Mouse (Mus musculus): ENCODE results near the gene Aoc2. TPM values are rescaled to one million over a fixed set of nuclear protein-coding genes. Genes with fewer than 3 reads are reported as not detected.

Gene Aoc2
- total and polyA plus RNA-seq, 3 experiments = 3.6 to 10.7 (median 5.5) TPM

DNA sequence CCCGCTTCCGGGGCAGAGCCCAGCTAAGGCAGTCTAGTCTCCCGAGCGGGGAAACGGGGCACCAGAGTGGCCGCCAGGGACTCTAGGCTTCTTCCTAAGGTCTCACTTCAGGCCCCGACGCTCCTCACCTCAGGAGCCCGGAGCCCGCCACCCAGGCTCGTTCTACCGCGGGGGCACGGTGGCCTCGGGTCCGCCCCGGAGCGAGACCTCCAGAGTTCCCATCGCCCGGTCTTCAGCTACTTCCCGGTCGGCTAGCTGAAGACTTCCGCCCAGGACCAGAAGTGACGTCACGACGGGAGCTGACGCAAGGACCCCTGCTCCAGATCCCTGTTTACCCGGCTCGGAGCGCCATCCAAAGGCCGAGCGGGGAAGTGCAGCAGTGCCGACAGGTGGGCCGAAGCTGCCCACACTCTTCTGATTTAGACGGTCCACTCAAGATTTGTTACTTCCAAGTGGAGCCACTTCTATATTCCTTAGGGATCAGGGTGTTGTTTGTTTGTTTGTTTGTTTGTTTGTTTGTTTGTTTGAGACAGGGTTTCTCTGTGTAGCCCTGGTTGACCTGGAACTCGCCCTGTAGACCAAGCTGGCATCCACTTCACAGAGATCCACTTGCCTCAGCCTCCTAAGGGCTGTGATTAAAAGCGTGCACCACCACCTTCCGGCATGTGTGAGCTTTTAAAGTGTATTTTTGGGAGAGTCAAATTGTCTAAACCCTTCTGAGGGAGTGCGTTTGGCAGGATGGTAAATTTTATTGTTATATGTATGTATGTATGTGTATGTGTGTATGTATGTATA is 22.7 kb upstream of the Aoc2 start, which contains the start of gene Becn1 (continued):
- TF ChIP-seq CTCF (conservative IDR thresholded peaks at IDR 0.05 in 1 of 2, IDR thresholded peaks at IDR 0.05 in 1 of 2; ENCODE audit: low read depth in 2 of 2, low read length in 2 of 2) = peak; percentile 92 to 95
- TF ChIP-seq NELFE (IDR thresholded peaks at IDR 0.05; ENCODE audit: low read depth, low read length) = peak; percentile 93
- TF ChIP-seq NRF1 (IDR thresholded peaks at IDR 0.05; ENCODE audit: low read depth, low read length) = 0 out of 2 replicates have a peak, but pooled peaks have one; percentile 32
- no peak for TF ChIP-seq MAFK (IDR thresholded peaks at IDR 0.05; ENCODE audit: insufficient replicate concordance, low read length)
- no peak; the same call in 1 of the 2 replicates for TF ChIP-seq ZC3H11A (IDR thresholded peaks at IDR 0.05; ENCODE audit: low read depth, low read length)
- no peak for TF ChIP-seq PAX5 (IDR thresholded peaks at IDR 0.05; ENCODE audit: low read length)
- TF ChIP-seq HCFC1 (IDR thresholded peaks at IDR 0.05; ENCODE audit: low read depth, low read length) = peak; percentile 86
- TF ChIP-seq ZNF384 (IDR thresholded peaks at IDR 0.05; ENCODE audit: low read depth, low read length) = no peak
- TF ChIP-seq ZMIZ1 (IDR thresholded peaks at IDR 0.05; ENCODE audit: low read depth, low read length) = peak; percentile 66; the same call in 1 of the 2 replicates
- peak; percentile 89 for TF ChIP-seq RAD21 (IDR thresholded peaks at IDR 0.05; ENCODE audit: low read depth, low read length)
- TF ChIP-seq POLR2A (IDR thresholded peaks at IDR 0.05; ENCODE audit: low read depth, low read length) = peak; percentile 97
- no peak for TF ChIP-seq USF1 (IDR thresholded peaks at IDR 0.05; ENCODE audit: low read depth, low read length)
- TF ChIP-seq GABPA (IDR thresholded peaks at IDR 0.05; ENCODE audit: insufficient replicate concordance, low read depth, low read length) = no peak; the same call in 1 of the 2 replicates
- peak; percentile 74; the same call in 1 of the 2 replicates for TF ChIP-seq TBP (conservative IDR thresholded peaks at IDR 0.05; ENCODE audit: low read depth, low read length)
- no peak for TF ChIP-seq CHD2 (IDR thresholded peaks at IDR 0.05; ENCODE audit: low read length)

DNA sequence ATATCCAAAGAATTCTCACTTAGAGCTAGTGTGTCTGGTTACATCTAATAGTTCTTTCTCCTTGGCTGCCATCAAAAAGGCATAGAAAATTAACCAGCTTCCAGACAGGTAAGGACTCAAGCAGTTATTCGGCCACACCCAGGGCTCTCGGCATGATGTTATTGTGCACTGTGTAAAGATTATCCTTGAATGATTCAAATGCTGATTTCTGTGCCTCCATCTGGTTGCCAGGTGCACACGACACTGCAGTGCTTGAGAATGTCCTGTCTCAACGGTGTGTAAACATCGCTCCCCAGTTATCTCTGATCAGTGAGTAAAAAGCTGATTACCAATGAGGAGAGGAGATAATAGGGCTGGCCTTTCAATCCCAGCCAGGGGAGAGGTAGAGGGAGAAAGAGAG is 17.1 kb upstream of the Aoc2 start:
- dilution Hi-C loops (cut with MboI; ENCODE audit: extremely low pct_ligation_motif_present, extremely low pct_unique_long_range_greater_than_20kb, low sequenced_read_pairs) = no loop called here
- H3K27ac ChIP-seq (ENCODE audit: insufficient read depth, low read depth) = no peak overlapping the region
- H3K27me3 ChIP-seq (replicated peaks) = peaks cover 5% of the 10 kb centered on the region

More for the DNA sequence above, 17.1 kb upstream of the Aoc2 start:
- no peak for DNase-seq (ENCODE audit: extremely low read depth)
- no peaks in the 10 kb centered on the region for H3K79me2 ChIP-seq (replicated peaks; ENCODE audit: control insufficient read depth, extremely low read depth, insufficient read depth, poor library complexity, severe bottlenecking)
- no peak overlapping the region for H3K9ac ChIP-seq (ENCODE audit: insufficient read depth, low read depth)
- no peak overlapping the region for H3K4me2 ChIP-seq (ENCODE audit: insufficient read depth, low read depth, poor library complexity, severe bottlenecking)
- no peaks in the 10 kb centered on the region for H3K36me3 ChIP-seq (replicated peaks in 1 of 2; ENCODE audit: control insufficient read depth in 1 of 2, insufficient read depth in 1 of 2, low read length in 1 of 2)
- TF ChIP-seq ELF1 (IDR thresholded peaks at IDR 0.05; ENCODE audit: low read depth, low read length) = no peak
- no peak for TF ChIP-seq ZKSCAN1 (IDR thresholded peaks at IDR 0.05; ENCODE audit: borderline replicate concordance, low read depth, low read length)
- no peak for TF ChIP-seq EP300 (IDR thresholded peaks at IDR 0.05; ENCODE audit: low read length)
- TF ChIP-seq USF2 (conservative IDR thresholded peaks at IDR 0.05; ENCODE audit: low read depth, low read length) = no peak
- TF ChIP-seq TCF12 (IDR thresholded peaks at IDR 0.05; ENCODE audit: low read depth, low read length) = no peak
- TF ChIP-seq HCFC1 (IDR thresholded peaks at IDR 0.05; ENCODE audit: low read depth, low read length) = no peak
- TF ChIP-seq MYC (IDR thresholded peaks at IDR 0.05; ENCODE audit: low read depth, low read length) = no peak
- no peak for TF ChIP-seq GABPA (IDR thresholded peaks at IDR 0.05; ENCODE audit: insufficient replicate concordance, low read depth, low read length)
- TF ChIP-seq PAX5 (IDR thresholded peaks at IDR 0.05; ENCODE audit: low read length) = no peak
- TF ChIP-seq MAZ (IDR thresholded peaks at IDR 0.05; ENCODE audit: low read depth, low read length) = no peak
- TF ChIP-seq USF1 (IDR thresholded peaks at IDR 0.05; ENCODE audit: low read depth, low read length) = no peak
- TF ChIP-seq NELFE (IDR thresholded peaks at IDR 0.05; ENCODE audit: low read depth, low read length) = no peak
- no peak for TF ChIP-seq CHD1 (IDR thresholded peaks at IDR 0.05; ENCODE audit: low read depth, low read length)
- no peak for TF ChIP-seq SMC3 (IDR thresholded peaks at IDR 0.05; ENCODE audit: low read depth, low read length)
- no peak for TF ChIP-seq CHD2 (IDR thresholded peaks at IDR 0.05; ENCODE audit: low read length)
- no peak overlapping the region for H3K4me3 ChIP-seq (replicated peaks in 1 of 3; ENCODE audit: low read depth in 2 of 3, low read length in 2 of 3, poor library complexity in 1 of 3)
- no peaks in the 10 kb centered on the region for H3K4me1 ChIP-seq (ENCODE audit: control insufficient read depth in 1 of 2, insufficient read depth in 2 of 2)
- peaks cover 4% of the 10 kb centered on the region for H3K9me3 ChIP-seq (replicated peaks; ENCODE audit: low read length)
- in situ Hi-C loops (cut with MboI; ENCODE audit: low pct_ligation_motif_present, low pct_unique_long_range_greater_than_20kb, low sequenced_read_pairs) = loop anchor here (10.0 kb wide), 1 partner anchor 223 kb away; the partner anchor contains the start of genes Coasy and Mlx
